Mouse (Mus musculus): ENCODE measurements around the gene Trmt5.
A peak's percentile ranks its signal among the peaks of the same experiment; 100 is the strongest.

Gene Trmt5

GRCm38 (mm10) chr12:73269933-73270332, 16.6 kb downstream of the Trmt5 start:
- DNase-seq (ENCODE audit: low read depth, low spot score): peak; percentile 34

- no peak for DNase-seq (ENCODE audit: low read depth, low spot score)
Measured at GRCm38 (mm10) chr12:73269531-73269930, 17.0 kb downstream of the Trmt5 start.

GRCm38 (mm10) chr12:73268497-73268896, 18.0 kb downstream of the Trmt5 start:
- no peak for DNase-seq (ENCODE audit: low read depth, low spot score)

GRCm38 (mm10) chr12:73266597-73266996, 19.9 kb downstream of the Trmt5 start:
- DNase-seq (ENCODE audit: low read depth, low spot score): no peak

DNA sequence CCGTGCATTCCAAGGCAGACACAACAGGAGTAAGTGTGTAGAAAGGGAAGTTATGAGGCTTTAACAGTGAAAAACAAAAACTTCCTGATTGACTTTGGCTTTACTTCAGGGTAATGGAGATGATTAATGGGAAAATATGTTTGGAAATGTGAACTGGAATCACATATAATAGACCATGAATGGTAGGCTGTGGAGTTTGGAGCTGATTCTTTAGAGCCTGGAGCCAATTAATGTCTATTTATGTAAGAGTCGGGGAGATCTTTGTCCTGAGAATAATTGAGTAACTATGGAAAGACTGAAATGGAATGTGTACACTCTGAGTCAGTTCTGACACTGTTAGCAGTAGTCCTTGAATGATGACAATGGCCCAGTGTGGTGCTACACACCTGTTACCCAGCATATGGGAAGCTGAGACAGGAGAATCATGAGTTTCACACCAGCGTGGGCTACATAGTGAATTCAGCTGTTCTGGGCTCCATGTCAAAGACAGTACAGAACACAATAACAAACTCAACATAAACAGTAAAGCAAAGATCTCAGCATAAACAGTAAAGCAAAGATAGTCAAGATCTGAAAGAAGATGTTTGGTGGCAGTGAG, 21.0 kb downstream of the Trmt5 start:
- no peak for DNase-seq (ENCODE audit: low read depth, low spot score)

DNA sequence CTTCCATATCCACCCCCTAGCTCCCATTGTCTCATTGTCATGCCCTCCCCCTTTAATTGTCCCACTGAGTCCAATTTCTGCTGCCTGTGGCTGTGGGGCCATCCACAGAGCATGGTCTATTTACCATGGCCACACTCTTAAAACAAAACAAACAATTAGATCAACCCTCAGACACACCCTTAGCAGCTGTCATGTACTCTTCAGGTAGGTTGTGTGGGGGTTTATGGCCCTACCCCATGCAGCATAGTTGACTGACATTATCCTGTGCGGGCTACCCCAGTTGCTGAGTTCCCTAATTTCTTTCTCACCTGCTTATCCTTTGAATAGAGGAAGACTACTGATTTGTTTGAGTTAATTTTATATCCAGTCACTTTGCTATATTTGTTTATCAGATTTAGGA, 26.2 kb downstream of the Trmt5 start:
- DNase-seq (ENCODE audit: low read depth, low spot score): no peak

DNA sequence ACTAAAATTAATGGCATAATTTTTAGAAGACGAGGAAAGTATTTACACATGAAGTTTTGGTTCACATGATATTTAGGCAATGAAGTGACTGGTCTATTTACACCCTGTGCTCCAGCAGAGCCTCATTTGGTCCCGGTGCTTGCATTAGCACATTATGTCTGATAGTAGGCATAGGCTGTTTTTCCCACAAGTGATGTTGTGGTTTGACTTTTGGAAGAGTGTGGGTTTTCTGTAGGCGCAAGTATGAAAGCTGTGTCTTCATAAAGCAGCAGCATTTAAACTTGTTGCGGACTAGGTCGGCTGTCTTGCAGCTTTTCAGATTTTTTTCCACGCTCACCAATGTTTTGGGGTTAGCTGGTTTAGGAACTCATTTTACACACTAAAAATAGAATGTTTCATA, 27.2 kb downstream of the Trmt5 start:
- no peak for DNase-seq (ENCODE audit: low read depth, low spot score)

GRCm38 (mm10) chr12:73255006-73255405, 31.5 kb downstream of the Trmt5 start:
- no peak for DNase-seq (ENCODE audit: low read depth, low spot score)

DNA sequence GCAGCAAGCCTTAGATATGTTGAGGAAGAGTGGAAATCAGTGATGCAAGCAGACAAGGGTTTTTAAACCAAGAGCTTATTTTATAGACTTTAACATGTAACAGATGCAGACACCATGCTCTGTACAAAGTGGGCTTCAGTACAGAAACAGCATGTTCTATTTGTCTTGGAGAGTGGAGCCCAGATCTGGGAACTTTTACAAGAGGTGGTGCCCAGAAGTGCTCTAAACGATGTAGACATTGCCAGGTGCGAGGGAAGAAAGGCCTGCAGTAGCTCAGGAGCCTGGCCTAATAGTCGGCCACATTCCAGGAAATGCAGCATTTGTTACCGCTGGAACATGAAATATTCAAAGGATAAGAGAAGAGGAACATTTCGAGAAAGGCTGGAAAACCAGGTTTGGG, 40.8 kb downstream of the Trmt5 start:
- DNase-seq (ENCODE audit: low read depth, low spot score): no peak

DNA sequence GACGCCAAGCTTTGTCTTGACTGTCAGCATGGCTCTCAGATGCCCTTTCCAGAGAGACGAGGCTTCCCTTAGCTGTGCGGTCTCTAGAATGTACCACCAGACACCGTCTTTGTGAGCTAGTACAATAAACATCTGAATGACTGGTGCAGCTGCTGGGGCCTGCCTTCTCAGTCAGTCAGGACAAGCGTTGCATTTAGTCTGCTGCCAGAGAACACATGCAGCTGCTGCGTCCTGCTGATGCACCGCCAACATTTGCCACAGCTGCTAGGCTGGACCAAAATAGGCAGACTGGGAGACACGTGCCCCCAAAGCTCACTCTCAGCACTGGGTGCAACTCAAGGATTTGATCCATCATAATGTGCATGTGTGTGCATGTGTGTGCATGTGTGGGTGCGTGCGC, 44.5 kb downstream of the Trmt5 start:
- peak; percentile 78 for DNase-seq (ENCODE audit: low read depth, low spot score)

DNA sequence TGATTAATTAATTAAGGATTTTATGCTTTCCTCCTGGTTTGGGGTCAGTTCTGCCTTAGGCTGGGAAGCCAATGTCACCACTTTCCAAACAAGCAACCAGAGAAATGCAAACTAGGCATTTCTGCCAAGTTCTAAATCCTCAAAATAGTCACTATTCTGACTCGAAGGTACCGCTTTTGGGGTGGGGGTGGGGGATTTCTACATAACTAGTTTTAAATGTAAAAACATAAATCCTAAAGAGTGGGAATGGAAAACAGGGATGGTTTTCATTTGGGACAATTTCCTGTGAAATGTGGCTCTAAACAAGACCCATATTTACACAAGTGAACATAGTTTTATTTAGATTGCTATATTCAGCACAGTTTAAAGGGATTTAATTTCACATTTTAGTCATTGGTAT, 53.9 kb downstream of the Trmt5 start:
- no peak for DNase-seq (ENCODE audit: low read depth, low spot score)

GRCm38 (mm10) chr12:73231552-73231951, 55.0 kb downstream of the Trmt5 start:
- DNase-seq (ENCODE audit: low read depth, low spot score): no peak

DNA sequence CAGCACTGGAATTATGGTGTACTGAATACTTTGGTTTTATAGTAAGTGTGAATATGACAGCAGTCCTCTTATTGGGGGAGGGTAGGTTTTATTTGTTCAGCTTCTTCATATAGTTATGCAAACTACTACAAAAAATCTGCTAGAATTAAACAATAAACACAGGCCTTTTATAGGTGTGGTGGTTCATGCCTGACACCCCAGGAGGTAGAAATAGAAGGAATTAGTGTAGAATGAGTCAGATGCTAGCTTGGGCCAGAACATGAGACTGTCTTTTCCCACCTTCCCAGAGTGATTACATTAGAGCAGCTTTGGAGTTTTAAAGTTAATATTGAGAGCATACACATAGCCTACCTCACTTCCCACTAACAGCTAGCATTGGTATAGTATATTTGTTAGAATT, 56.3 kb downstream of the Trmt5 start:
- no peak for DNase-seq (ENCODE audit: low read depth, low spot score)
